Mouse (Mus musculus): ENCODE results near the gene Tnfrsf9. TPM values are rescaled to one million over a fixed set of nuclear protein-coding genes. Genes with fewer than 3 reads are reported as not detected.

Tnfrsf9 gene
- polyA plus RNA-seq (2012; rRNA removed), result 6.4 and 8.1 TPM in 2 replicates

DNA sequence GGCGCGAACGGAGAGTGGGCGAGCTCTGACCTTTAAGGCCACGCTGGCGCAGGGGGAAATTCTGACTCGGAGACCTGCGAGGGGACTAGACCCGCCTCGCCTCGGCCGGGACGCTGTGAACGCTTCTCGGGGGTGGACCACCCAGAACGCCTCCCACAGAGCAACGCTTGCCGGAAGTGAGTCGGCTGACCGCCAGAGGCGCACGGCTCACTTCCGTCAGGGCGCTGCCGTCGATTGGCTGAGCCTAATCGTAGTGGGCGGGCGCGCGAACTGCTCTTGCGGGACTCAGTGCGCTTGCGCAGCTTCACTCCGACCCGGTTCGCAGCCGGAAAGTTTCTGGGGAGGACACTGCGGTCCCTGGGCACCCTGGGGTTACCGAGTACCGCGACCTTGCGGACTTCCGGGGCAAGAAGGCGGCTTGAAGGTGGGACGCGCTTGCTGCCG lies at the start of gene Tnfrsf9, which contains the start of gene Park7:
Gene Tnfrsf9 (plus strand): TSS at position 273 of the 444 bp plus-strand sequence.
Gene Park7 (minus strand): TSS at position 148 of the 444 bp plus-strand sequence.

Other genes with a start within 250 kb of the Tnfrsf9 start
- gene Errfi1, start 60.6 kb upstream of the Tnfrsf9 start, polyA plus RNA-seq (2012; rRNA removed), result 31.0 and 34.1 TPM in 2 replicates
- gene Park7, start 125 bp upstream of the Tnfrsf9 start, polyA plus RNA-seq (2012; rRNA removed), result 112 and 148 TPM in 2 replicates
- gene Uts2, start 82.5 kb downstream of the Tnfrsf9 start, polyA plus RNA-seq (2012; rRNA removed), result not detected in 2 replicates
- 16.0 and 17.5 TPM in 2 replicates for gene Per3, start 130.1 kb downstream of the Tnfrsf9 start, polyA plus RNA-seq (2012; rRNA removed)
- 24.0 and 24.6 TPM in 2 replicates for gene Vamp3, start 143.4 kb downstream of the Tnfrsf9 start, polyA plus RNA-seq (2012; rRNA removed)
- not detected in 2 replicates for gene Gm13090, start 175.0 kb downstream of the Tnfrsf9 start, polyA plus RNA-seq (2012; rRNA removed)

Measured in ovary, adult 2 months (tissue).